Comparison of ENCODE assay signal across 8 mouse cellular contexts in genomic region chr9:119401801-119402214, GRCm38 (mm10). TPM values are rescaled to one million over a fixed set of nuclear protein-coding genes. Genes with fewer than 3 reads are reported as not detected.
A peak's percentile ranks its signal among the peaks of the same experiment; 100 is the strongest.
DNase-seq lines count a peak whose midpoint lies in the region; ATAC-seq and TF ChIP-seq lines count a peak whose summit lies in the region.

Acvr2b (plus strand) TSS chr9:119402118.

- H3K27ac ChIP-seq in embryonic facial prominence, embryonic 13.5 days: peak within 1 kb of the TSS; percentile 98
- peak within 1 kb of the TSS; percentile 99 for H3K27ac ChIP-seq in heart, embryonic 10.5 days
- peak within 1 kb of the TSS; percentile 98 for H3K27ac ChIP-seq in kidney, embryonic 15.5 days
- peak within 1 kb of the TSS; percentile 96 for H3K27ac ChIP-seq in limb, embryonic 15.5 days
- peak within 1 kb of the TSS; percentile 97 for H3K27ac ChIP-seq in midbrain, postnatal 0 days (ENCODE audit: low read depth, low read length)

- 0% methylated on average over 18 of the region's 32 CpGs for WGBS in embryonic facial prominence, embryonic 13.5 days
- under 1% methylated on average over 28 of the region's 32 CpGs for WGBS in heart, embryonic 10.5 days
- WGBS in kidney, embryonic 15.5 days: 0% methylated on average over 19 of the region's 32 CpGs
- under 1% methylated on average over 27 of the region's 32 CpGs for WGBS in limb, embryonic 15.5 days
- WGBS in midbrain, postnatal 0 days: 0% methylated on average over 28 of the region's 32 CpGs

- DNase-seq in 3134 (ENCODE audit: extremely low read depth, insufficient read length, low spot score): peak; percentile 76
- peak; percentile 96 to 99 for DNase-seq in adrenal gland, postnatal 36 days
- DNase-seq in heart, embryonic 10.5 days (ENCODE audit: low spot score): peak; percentile 97
- peak; percentile 96 for DNase-seq in midbrain, postnatal 0 days (ENCODE audit: low spot score)
- DNase-seq in spleen, postnatal 14 days (ENCODE audit: low spot score in 2 of 2): peak; percentile 54 to 60

- no peaks in the 10 kb centered on the region for H3K27me3 ChIP-seq in embryonic facial prominence, embryonic 13.5 days
- no peaks in the 10 kb centered on the region for H3K27me3 ChIP-seq in heart, embryonic 10.5 days (ENCODE audit: insufficient read depth, poor library complexity, severe bottlenecking)
- H3K27me3 ChIP-seq in kidney, embryonic 15.5 days: no peaks in the 10 kb centered on the region
- H3K27me3 ChIP-seq in limb, embryonic 15.5 days: no peaks in the 10 kb centered on the region
- H3K27me3 ChIP-seq in midbrain, postnatal 0 days (ENCODE audit: insufficient read depth, low read length): no peaks in the 10 kb centered on the region

- no peaks in the 10 kb centered on the region for H3K9me3 ChIP-seq in embryonic facial prominence, embryonic 13.5 days
- no peaks in the 10 kb centered on the region for H3K9me3 ChIP-seq in heart, embryonic 10.5 days
- H3K9me3 ChIP-seq in kidney, embryonic 15.5 days (replicated peaks): no peaks in the 10 kb centered on the region
- H3K9me3 ChIP-seq in limb, embryonic 15.5 days: no peaks in the 10 kb centered on the region
- H3K9me3 ChIP-seq in midbrain, postnatal 0 days (ENCODE audit: low read length): no peaks in the 10 kb centered on the region

- 0 out of 2 replicates have a peak, but pooled peaks cover 4% of the 10 kb centered on the region for H3K36me3 ChIP-seq in embryonic facial prominence, embryonic 13.5 days
- H3K36me3 ChIP-seq in heart, embryonic 10.5 days: peaks cover 7% of the 10 kb centered on the region; the same call in 1 of the 2 replicates
- no peaks in the 10 kb centered on the region for H3K36me3 ChIP-seq in kidney, embryonic 15.5 days
- no peaks in the 10 kb centered on the region for H3K36me3 ChIP-seq in limb, embryonic 15.5 days
- H3K36me3 ChIP-seq in midbrain, postnatal 0 days (ENCODE audit: insufficient read depth, low read length): no peaks in the 10 kb centered on the region

- peak; percentile 59 for TF ChIP-seq CTCF in midbrain, postnatal 0 days (IDR thresholded peaks at IDR 0.05)

- ATAC-seq in embryonic facial prominence, embryonic 13.5 days (ENCODE audit: insufficient number of reproducible peaks, insufficient read depth, low FRiP score, low TSS enrichment, low read depth): peak; percentile 94
- peak; percentile 96 for ATAC-seq in kidney, embryonic 15.5 days (replicated peaks; ENCODE audit: low FRiP score)
- peak; percentile 92 for ATAC-seq in limb, embryonic 15.5 days (ENCODE audit: insufficient number of reproducible peaks, low FRiP score, low TSS enrichment, low read depth)
- ATAC-seq in midbrain, postnatal 0 days (ENCODE audit: low FRiP score): peak; percentile 92

- H3K4me1 ChIP-seq in embryonic facial prominence, embryonic 13.5 days: peaks cover 23% of the 10 kb centered on the region
- H3K4me1 ChIP-seq in heart, embryonic 10.5 days: peaks cover 42% of the 10 kb centered on the region
- peaks cover 38% of the 10 kb centered on the region for H3K4me1 ChIP-seq in kidney, embryonic 15.5 days
- peaks cover 34% of the 10 kb centered on the region for H3K4me1 ChIP-seq in limb, embryonic 15.5 days
- peaks cover 7% of the 10 kb centered on the region for H3K4me1 ChIP-seq in midbrain, postnatal 0 days (ENCODE audit: insufficient read depth, low read length)

- peak within 1 kb of the TSS; percentile 93 for H3K4me3 ChIP-seq in embryonic facial prominence, embryonic 13.5 days
- peak within 1 kb of the TSS; percentile 93 for H3K4me3 ChIP-seq in heart, embryonic 10.5 days
- H3K4me3 ChIP-seq in kidney, embryonic 15.5 days (replicated peaks): peak within 1 kb of the TSS; percentile 68
- H3K4me3 ChIP-seq in limb, embryonic 15.5 days: peak within 1 kb of the TSS; percentile 88
- peak within 1 kb of the TSS; percentile 98 for H3K4me3 ChIP-seq in midbrain, postnatal 0 days (ENCODE audit: low read depth, low read length)

- peak within 1 kb of the TSS; percentile 96 for H3K4me2 ChIP-seq in embryonic facial prominence, embryonic 13.5 days
- H3K4me2 ChIP-seq in kidney, embryonic 15.5 days: peak within 1 kb of the TSS; percentile 96
- peak within 1 kb of the TSS; percentile 97 for H3K4me2 ChIP-seq in limb, embryonic 15.5 days
- H3K4me2 ChIP-seq in midbrain, postnatal 0 days (ENCODE audit: low read depth, low read length, poor library complexity, severe bottlenecking): peak within 1 kb of the TSS; percentile 94

- H3K9ac ChIP-seq in embryonic facial prominence, embryonic 13.5 days: peak within 1 kb of the TSS; percentile 98
- H3K9ac ChIP-seq in kidney, embryonic 15.5 days: peak within 1 kb of the TSS; percentile 95
- H3K9ac ChIP-seq in limb, embryonic 15.5 days: peak within 1 kb of the TSS; percentile 95
- H3K9ac ChIP-seq in midbrain, postnatal 0 days (replicated peaks; ENCODE audit: low read length, poor library complexity, severe bottlenecking): peak within 1 kb of the TSS; percentile 99

RNA-seq across cellular contexts. Expression of gene Acvr2b, which starts in this region (rescaled TPM):
- 1 to 10 TPM; 5.5 to 6.6 TPM for total RNA-seq in adrenal gland, postnatal 36 days (2021)
- polyA plus RNA-seq in embryonic facial prominence, embryonic 13.5 days (2015; fragmentation: Nextera tagmentation; extraction: Ambion mirVana): 18.0 and 18.7 TPM in 2 replicates
- polyA plus RNA-seq in heart, embryonic 10.5 days (2016; fragmentation: Nextera tagmentation; extraction: Ambion mirVana): 29.6 and 35.4 TPM in 2 replicates
- polyA plus RNA-seq in kidney, embryonic 15.5 days (2015; fragmentation: Nextera tagmentation; extraction: Ambion mirVana): 36.4 and 36.6 TPM in 2 replicates
- polyA plus RNA-seq in limb, embryonic 15.5 days (2015; fragmentation: Nextera tagmentation; extraction: Ambion mirVana): 14.9 TPM in 2 replicates
- 35.6 and 39.7 TPM in 2 replicates for total RNA-seq in midbrain, postnatal 0 days (2014; rRNA removed)
- 29.5 and 32.1 TPM in 2 replicates for polyA plus RNA-seq in midbrain, postnatal 0 days (2015; fragmentation: Nextera tagmentation; extraction: Ambion mirVana)

Comparison
In these comparisons a context has a peak if more than half of its experiments do, and no peak if none do; other contexts are left out.
1. Peak in every context shown above with its lines: DNase-seq, ATAC-seq, H3K4me3 ChIP-seq and H3K27ac ChIP-seq.